Comparison of ENCODE assay signal across 11 mouse cellular contexts in the genomic region with DNA sequence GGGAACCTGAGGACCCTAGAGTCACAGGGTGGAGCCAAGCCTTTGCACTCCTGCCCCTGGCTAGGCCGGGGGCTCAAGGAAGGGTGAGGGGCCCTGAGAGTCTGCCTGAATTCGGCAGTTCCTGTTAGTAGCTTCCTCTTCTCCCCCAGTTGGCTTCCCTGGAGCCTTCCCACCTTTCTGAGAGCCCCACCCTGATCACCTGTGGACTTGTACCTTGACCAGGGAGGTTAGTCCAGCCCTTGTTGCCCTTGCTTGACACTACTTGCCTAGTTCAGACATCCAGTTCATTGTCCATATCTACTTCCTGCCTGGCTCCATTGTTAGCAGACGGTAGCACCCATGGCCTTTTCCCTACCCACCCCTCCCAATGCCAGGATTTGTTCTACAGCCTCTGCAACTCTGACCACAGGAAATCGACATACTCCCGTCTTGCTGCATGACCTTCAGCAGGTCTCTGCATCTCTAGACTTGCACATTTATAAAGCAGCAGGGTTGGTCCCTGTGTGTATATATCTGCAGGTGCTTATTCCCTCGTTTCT. TPM values are rescaled to one million over a fixed set of nuclear protein-coding genes. Genes with fewer than 3 reads are reported as not detected.
DNase-seq lines count a peak whose midpoint lies in the region; ATAC-seq and TF ChIP-seq lines count a peak whose summit lies in the region.
"Had no signal": no experiment of that assay in that cellular context is flagged by ENCODE, and none has a peak within 500 bp of the region (broad histone marks: within the 10 kb centered on the region; RNA-seq: fewer than 3 reads in every experiment).

No protein-coding gene starts in this region.

- 81% methylated on average over 6 of the region's 6 CpGs for WGBS in forebrain, embryonic 10.5 days
- WGBS in forebrain, embryonic 11.5 days = 85% methylated on average over 6 of the region's 6 CpGs
- 18% methylated on average over 6 of the region's 6 CpGs for WGBS in intestine, postnatal 0 days
- 54% methylated on average over 6 of the region's 6 CpGs for WGBS in stomach, embryonic 14.5 days
- 81% methylated on average over 6 of the region's 6 CpGs for WGBS in thymus, adult 2 months

- DNase-seq in forebrain, embryonic 10.5 days (ENCODE audit: extremely low spot score, low spot score) = no peak
- DNase-seq in forebrain, embryonic 11.5 days (ENCODE audit: low spot score) = no peak
- DNase-seq in lung, postnatal 25 days (ENCODE audit: low spot score) = peak; percentile 49
- no peak for DNase-seq in lung, postnatal 10 days
- no peak for DNase-seq in thymus, adult 2 months
- DNase-seq in spleen, adult 12 weeks (ENCODE audit: low spot score) = no peak
- DNase-seq: cerebellum, postnatal 36 days; kidney, postnatal 25 days had no signal

- peaks cover 41% of the 10 kb centered on the region for H3K4me1 ChIP-seq in forebrain, embryonic 10.5 days
- H3K4me1 ChIP-seq in forebrain, embryonic 11.5 days (replicated peaks; ENCODE audit: control insufficient read depth, insufficient read depth, low read length) = peaks cover 4% of the 10 kb centered on the region; the same call in 1 of the 2 replicates
- H3K4me1 ChIP-seq in intestine, postnatal 0 days (replicated peaks; ENCODE audit: control insufficient read depth, insufficient read depth, low read length) = peaks cover 14% of the 10 kb centered on the region; the same call in 1 of the 2 replicates
- peaks cover 22% of the 10 kb centered on the region for H3K4me1 ChIP-seq in stomach, embryonic 14.5 days (ENCODE audit: control insufficient read depth, insufficient read depth, low read length)
- peaks cover 11% of the 10 kb centered on the region for H3K4me1 ChIP-seq in thymus, adult 2 months (replicated peaks; ENCODE audit: control insufficient read depth, insufficient read depth, low read length)

- H3K9me3 ChIP-seq in forebrain, embryonic 10.5 days = no peaks in the 10 kb centered on the region
- H3K9me3 ChIP-seq in forebrain, embryonic 11.5 days (ENCODE audit: control insufficient read depth, low read length) = no peaks in the 10 kb centered on the region
- no peaks in the 10 kb centered on the region for H3K9me3 ChIP-seq in intestine, postnatal 0 days (ENCODE audit: control insufficient read depth)
- no peaks in the 10 kb centered on the region for H3K9me3 ChIP-seq in stomach, embryonic 14.5 days (ENCODE audit: control insufficient read depth, low read depth, low read length)

- H3K9ac ChIP-seq in forebrain, embryonic 11.5 days (ENCODE audit: low read length) = no peak overlapping the region
- H3K9ac ChIP-seq in intestine, postnatal 0 days (ENCODE audit: low read depth, low read length) = no peak overlapping the region
- H3K9ac ChIP-seq in stomach, embryonic 14.5 days (replicated peaks; ENCODE audit: low read depth, low read length) = no peak overlapping the region

- 0 out of 2 replicates have a peak overlapping the region, but pooled peaks have one; percentile 6 for H3K4me3 ChIP-seq in forebrain, embryonic 10.5 days
- H3K4me3 ChIP-seq in forebrain, embryonic 11.5 days (ENCODE audit: low read depth, low read length) = no peak overlapping the region
- H3K4me3 ChIP-seq in intestine, postnatal 0 days (ENCODE audit: low read depth, low read length) = no peak overlapping the region
- peak overlapping the region; percentile 4; the same call in 1 of the 2 replicates for H3K4me3 ChIP-seq in stomach, embryonic 14.5 days (ENCODE audit: low read depth, low read length)
- no peak overlapping the region for H3K4me3 ChIP-seq in thymus, adult 2 months (ENCODE audit: control insufficient read depth, insufficient read depth, low read length)

- TF ChIP-seq CTCF in intestine, postnatal 0 days (IDR thresholded peaks at IDR 0.05; ENCODE audit: low read depth) = no peak
- no peak for TF ChIP-seq CTCF in thymus, adult 2 months (IDR thresholded peaks at IDR 0.05; ENCODE audit: borderline replicate concordance, control insufficient read depth, extremely low read depth, insufficient read depth, low read length, poor library complexity)

- no peak overlapping the region for H3K4me2 ChIP-seq in forebrain, embryonic 11.5 days (ENCODE audit: low read depth, low read length, severe bottlenecking)
- H3K4me2 ChIP-seq in intestine, postnatal 0 days (replicated peaks; ENCODE audit: low read depth) = peak overlapping the region; percentile 88
- peak overlapping the region; percentile 92 for H3K4me2 ChIP-seq in stomach, embryonic 14.5 days (replicated peaks; ENCODE audit: low read depth, low read length)

- no peaks in the 10 kb centered on the region for H3K27me3 ChIP-seq in forebrain, embryonic 10.5 days (ENCODE audit: poor library complexity, severe bottlenecking)
- H3K27me3 ChIP-seq in forebrain, embryonic 11.5 days (ENCODE audit: control insufficient read depth, insufficient read depth, low read length) = no peaks in the 10 kb centered on the region
- no peaks in the 10 kb centered on the region for H3K27me3 ChIP-seq in intestine, postnatal 0 days (replicated peaks; ENCODE audit: control insufficient read depth, insufficient read depth, low read length)
- H3K27me3 ChIP-seq in stomach, embryonic 14.5 days (ENCODE audit: control insufficient read depth, insufficient read depth, low read length) = no peaks in the 10 kb centered on the region
- no peaks in the 10 kb centered on the region for H3K27me3 ChIP-seq in thymus, adult 2 months (ENCODE audit: control insufficient read depth, insufficient read depth, low read length)

- no peak for TF ChIP-seq POLR2A in thymus, adult 2 months (IDR thresholded peaks at IDR 0.05; ENCODE audit: control insufficient read depth, extremely low read depth, insufficient read depth, low read length, poor library complexity)

- no peak for ATAC-seq in forebrain, embryonic 11.5 days (replicated peaks; ENCODE audit: low FRiP score)
- peak; percentile 63 for ATAC-seq in intestine, postnatal 0 days
- ATAC-seq in stomach, embryonic 14.5 days (ENCODE audit: insufficient number of reproducible peaks, insufficient read depth, low FRiP score, low read depth) = no peak
- ATAC-seq: activated CD4-positive, CD25-positive, alpha-beta regulatory T cell, adult 4 months had no signal

- peak overlapping the region; percentile 1; the same call in 1 of the 2 replicates for H3K27ac ChIP-seq in forebrain, embryonic 10.5 days
- no peak overlapping the region for H3K27ac ChIP-seq in forebrain, embryonic 11.5 days (ENCODE audit: low read depth, low read length)
- peak overlapping the region; percentile 95 for H3K27ac ChIP-seq in intestine, postnatal 0 days (ENCODE audit: low read depth, low read length)
- peak overlapping the region; percentile 98 for H3K27ac ChIP-seq in stomach, embryonic 14.5 days (ENCODE audit: low read length)
- H3K27ac ChIP-seq in thymus, adult 2 months (ENCODE audit: control insufficient read depth, insufficient read depth, low read length) = no peak overlapping the region

- H3K36me3 ChIP-seq in forebrain, embryonic 10.5 days (replicated peaks) = peaks cover 58% of the 10 kb centered on the region
- H3K36me3 ChIP-seq in forebrain, embryonic 11.5 days (ENCODE audit: control insufficient read depth, insufficient read depth, low read length) = no peaks in the 10 kb centered on the region
- H3K36me3 ChIP-seq in intestine, postnatal 0 days (ENCODE audit: control insufficient read depth, insufficient read depth) = peaks cover 48% of the 10 kb centered on the region
- H3K36me3 ChIP-seq in stomach, embryonic 14.5 days (ENCODE audit: control insufficient read depth, insufficient read depth, low read length) = peaks cover 37% of the 10 kb centered on the region
- no peaks in the 10 kb centered on the region for H3K36me3 ChIP-seq in thymus, adult 2 months (ENCODE audit: control insufficient read depth, insufficient read depth, low read length)

RNA-seq across cellular contexts. Expression of gene Mapk3, which starts 2.2 kb away (rescaled TPM):
- polyA plus RNA-seq in forebrain, embryonic 10.5 days (2016; fragmentation: Nextera tagmentation; extraction: Ambion mirVana) = 54.4 and 55.7 TPM in 2 replicates
- polyA plus RNA-seq in forebrain, embryonic 11.5 days (2014; fragmentation: Nextera tagmentation; extraction: Ambion mirVana) = 40.1 and 50.6 TPM in 2 replicates
- polyA plus RNA-seq in intestine, postnatal 0 days (2015; fragmentation: Nextera tagmentation; extraction: Ambion mirVana) = 131 and 142 TPM in 2 replicates
- 98.4 and 105 TPM in 2 replicates for polyA plus RNA-seq in stomach, embryonic 14.5 days (2014; fragmentation: Nextera tagmentation; extraction: Ambion mirVana)
- 130 and 131 TPM in 2 replicates for polyA plus RNA-seq in thymus, adult 2 months (2012; rRNA removed)

RNA-seq across cellular contexts. Expression of gene Gdpd3, which starts 4.5 kb away (rescaled TPM):
- 0.77 and 0.98 TPM in 2 replicates for polyA plus RNA-seq in forebrain, embryonic 10.5 days (2016; fragmentation: Nextera tagmentation; extraction: Ambion mirVana)
- polyA plus RNA-seq in forebrain, embryonic 11.5 days (2014; fragmentation: Nextera tagmentation; extraction: Ambion mirVana) = 1.5 and 1.9 TPM in 2 replicates
- 13.9 and 14.6 TPM in 2 replicates for polyA plus RNA-seq in intestine, postnatal 0 days (2015; fragmentation: Nextera tagmentation; extraction: Ambion mirVana)
- 1.6 and 2.8 TPM in 2 replicates for polyA plus RNA-seq in stomach, embryonic 14.5 days (2014; fragmentation: Nextera tagmentation; extraction: Ambion mirVana)
- polyA plus RNA-seq in thymus, adult 2 months (2012; rRNA removed) = 15.7 and 106 TPM in 2 replicates

RNA-seq across cellular contexts. Expression of gene Ypel3, which starts 15.2 kb away (rescaled TPM):
- 28.9 and 35.0 TPM in 2 replicates for polyA plus RNA-seq in forebrain, embryonic 10.5 days (2016; fragmentation: Nextera tagmentation; extraction: Ambion mirVana)
- polyA plus RNA-seq in forebrain, embryonic 11.5 days (2014; fragmentation: Nextera tagmentation; extraction: Ambion mirVana) = 63.9 and 80.5 TPM in 2 replicates
- polyA plus RNA-seq in intestine, postnatal 0 days (2015; fragmentation: Nextera tagmentation; extraction: Ambion mirVana) = 63.1 and 64.6 TPM in 2 replicates
- 103 and 116 TPM in 2 replicates for polyA plus RNA-seq in stomach, embryonic 14.5 days (2014; fragmentation: Nextera tagmentation; extraction: Ambion mirVana)
- polyA plus RNA-seq in thymus, adult 2 months (2012; rRNA removed) = 622 and 685 TPM in 2 replicates

RNA-seq across cellular contexts. Expression of gene Tbx6, which starts 19.7 kb away (rescaled TPM):
- polyA plus RNA-seq in forebrain, embryonic 10.5 days (2016; fragmentation: Nextera tagmentation; extraction: Ambion mirVana) = 0.32 and 0.61 TPM in 2 replicates
- polyA plus RNA-seq in forebrain, embryonic 11.5 days (2014; fragmentation: Nextera tagmentation; extraction: Ambion mirVana) = 0.28 and 0.61 TPM in 2 replicates
- 0.17 TPM in 2 replicates for polyA plus RNA-seq in intestine, postnatal 0 days (2015; fragmentation: Nextera tagmentation; extraction: Ambion mirVana)
- polyA plus RNA-seq in stomach, embryonic 14.5 days (2014; fragmentation: Nextera tagmentation; extraction: Ambion mirVana) = 0.56 and 0.95 TPM in 2 replicates
- polyA plus RNA-seq in thymus, adult 2 months (2012; rRNA removed) = 25.0 and 37.9 TPM in 2 replicates

RNA-seq across cellular contexts. Expression of gene Ppp4c, which starts 30.7 kb away (rescaled TPM):
- polyA plus RNA-seq in forebrain, embryonic 10.5 days (2016; fragmentation: Nextera tagmentation; extraction: Ambion mirVana) = 413 and 423 TPM in 2 replicates
- 348 and 392 TPM in 2 replicates for polyA plus RNA-seq in forebrain, embryonic 11.5 days (2014; fragmentation: Nextera tagmentation; extraction: Ambion mirVana)
- polyA plus RNA-seq in intestine, postnatal 0 days (2015; fragmentation: Nextera tagmentation; extraction: Ambion mirVana) = 134 and 135 TPM in 2 replicates
- polyA plus RNA-seq in stomach, embryonic 14.5 days (2014; fragmentation: Nextera tagmentation; extraction: Ambion mirVana) = 239 and 258 TPM in 2 replicates
- polyA plus RNA-seq in thymus, adult 2 months (2012; rRNA removed) = 460 and 482 TPM in 2 replicates

Comparison
In these comparisons a context has a peak if more than half of its experiments do, and no peak if none do; other contexts are left out.
1. H3K27ac ChIP-seq: peak in forebrain, embryonic 10.5 days (single experiment), intestine, postnatal 0 days (single experiment) and stomach, embryonic 14.5 days (single experiment); none in forebrain, embryonic 11.5 days (single experiment) and thymus, adult 2 months (single experiment).
2. H3K4me3 ChIP-seq: peak in forebrain, embryonic 10.5 days (single experiment) and stomach, embryonic 14.5 days (single experiment); none in forebrain, embryonic 11.5 days (single experiment), intestine, postnatal 0 days (single experiment) and thymus, adult 2 months (single experiment).